Mouse (Mus musculus): ENCODE measurements around the gene Lias. TPM values are rescaled to one million over a fixed set of nuclear protein-coding genes. Genes with fewer than 3 reads are reported as not detected.

Gene Lias
- polyA plus RNA-seq, 1 experiment from 2014 or later, result 51.7 TPM

DNA sequence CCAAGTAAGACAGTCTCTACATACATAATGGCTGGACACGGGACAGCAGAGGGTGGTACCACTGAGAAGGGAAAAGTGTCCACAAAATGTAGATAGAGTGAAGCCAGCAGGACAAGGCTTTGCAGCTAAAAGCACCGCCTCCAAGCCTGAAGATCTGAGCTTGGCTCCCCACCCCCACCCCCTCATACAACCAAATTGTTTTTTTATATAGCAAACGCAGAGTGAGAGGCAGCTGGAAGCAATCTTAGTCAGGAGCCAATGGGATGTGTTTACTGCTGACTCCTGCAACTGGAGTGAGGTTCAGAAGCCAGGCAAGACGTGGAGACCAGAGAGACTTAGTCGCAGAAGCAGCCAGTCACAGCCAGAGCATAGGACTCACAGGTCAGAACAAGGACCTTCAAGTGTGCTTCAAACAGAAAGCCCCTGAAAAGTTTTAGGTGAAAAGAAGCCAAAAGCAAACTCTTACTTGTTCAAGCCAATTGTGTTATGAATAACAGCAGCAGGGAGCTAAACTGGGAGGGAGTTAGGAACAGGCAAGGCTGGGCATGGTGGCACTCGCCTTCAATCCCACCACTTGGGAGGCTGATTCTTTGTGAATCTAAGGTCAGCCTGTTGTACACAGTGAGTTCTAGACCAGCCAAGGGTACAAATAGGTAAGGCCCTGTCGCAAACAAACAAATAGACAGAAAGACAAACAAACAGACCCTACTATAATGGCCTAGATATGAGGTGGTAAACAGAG is 66.0 kb downstream of the Lias start:
- ATAC-seq, result no peak
- Histone ChIP-seq H3K9me3 (replicated peaks) (no peaks in the 10 kb centered on the region), H3K36me3 (no peaks in the 10 kb centered on the region), H3K4me2 (no peak overlapping the region), H3K27me3 (replicated peaks) (no peaks in the 10 kb centered on the region), H3K4me3 (no peak overlapping the region), H3K27ac (no peak overlapping the region), H3K9ac (no peak overlapping the region), H3K4me1 (no peaks in the 10 kb centered on the region)
- 56% methylated on average over 7 of the region's 7 CpGs for WGBS (ENCODE audit: insufficient replicate concordance)

DNA sequence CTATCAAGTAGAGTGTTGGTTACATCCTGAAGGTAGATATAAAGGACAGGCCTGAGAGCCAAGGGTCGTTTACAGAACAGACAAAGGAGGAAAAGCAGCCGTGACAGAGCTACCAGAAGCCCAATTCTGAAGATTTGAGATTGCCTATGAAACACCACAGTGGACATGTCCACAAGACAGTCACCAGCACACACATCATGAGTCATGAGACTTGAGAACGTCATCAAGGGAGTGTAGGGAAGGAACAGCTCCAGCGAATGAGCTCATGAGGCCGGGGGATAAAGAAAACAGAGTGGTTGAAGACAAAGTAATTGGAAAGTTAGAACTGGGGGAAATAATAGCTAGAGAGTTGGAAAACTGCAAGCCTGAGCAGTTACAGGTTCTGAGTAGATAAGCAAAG is 66.5 kb downstream of the Lias start:
- ATAC-seq, result no peak
- no peak overlapping the region for H3K9ac ChIP-seq
- 53% methylated on average over 5 of the region's 5 CpGs for WGBS (ENCODE audit: insufficient replicate concordance)
- H3K4me2 ChIP-seq, result no peak overlapping the region
- no peak overlapping the region for H3K27ac ChIP-seq
- no peaks in the 10 kb centered on the region for H3K4me1 ChIP-seq
- H3K27me3 ChIP-seq (replicated peaks), result no peaks in the 10 kb centered on the region
- no peaks in the 10 kb centered on the region for H3K36me3 ChIP-seq
- H3K4me3 ChIP-seq, result no peak overlapping the region
- no peaks in the 10 kb centered on the region for H3K9me3 ChIP-seq (replicated peaks)

GRCm38 (mm10) chr5:65459454-65459853 is 68.2 kb downstream of the Lias start:
- H3K36me3 ChIP-seq, result no peaks in the 10 kb centered on the region
- no peaks in the 10 kb centered on the region for H3K27me3 ChIP-seq (replicated peaks)
- ATAC-seq, result no peak
- no peak overlapping the region for H3K4me3 ChIP-seq
- no peaks in the 10 kb centered on the region for H3K4me1 ChIP-seq
- H3K27ac ChIP-seq, result no peak overlapping the region
- H3K4me2 ChIP-seq, result no peak overlapping the region
- 76% methylated on average over 3 of the region's 3 CpGs for WGBS (ENCODE audit: insufficient replicate concordance)
- no peaks in the 10 kb centered on the region for H3K9me3 ChIP-seq (replicated peaks)
- no peak overlapping the region for H3K9ac ChIP-seq

Other genes starting within 250 kb of the Lias start
- 1.3 and 2.0 TPM in 2 replicates for gene Wdr19, start 191.8 kb upstream of the Lias start, polyA plus RNA-seq (2016; fragmentation: Nextera tagmentation; extraction: Ambion mirVana)
- 58.1 and 59.3 TPM in 2 replicates for gene Rfc1, start 55.8 kb upstream of the Lias start, polyA plus RNA-seq (2016; fragmentation: Nextera tagmentation; extraction: Ambion mirVana)
- gene Klb, start 43.2 kb upstream of the Lias start, polyA plus RNA-seq (2016; fragmentation: Nextera tagmentation; extraction: Ambion mirVana), result 9.9 and 10.0 TPM in 2 replicates
- 867 and 884 TPM in 2 replicates for gene Rpl9, start 53 bp upstream of the Lias start, polyA plus RNA-seq (2016; fragmentation: Nextera tagmentation; extraction: Ambion mirVana)
- 24.1 and 26.3 TPM in 2 replicates for gene Ugdh, start 44.5 kb downstream of the Lias start, polyA plus RNA-seq (2016; fragmentation: Nextera tagmentation; extraction: Ambion mirVana)
- not detected in 2 replicates for gene Gm43552, start 101.3 kb downstream of the Lias start, polyA plus RNA-seq (2016; fragmentation: Nextera tagmentation; extraction: Ambion mirVana)
- gene Smim14, start 145.7 kb downstream of the Lias start, polyA plus RNA-seq (2016; fragmentation: Nextera tagmentation; extraction: Ambion mirVana), result 45.5 and 47.4 TPM in 2 replicates
- gene Ube2k, start 145.7 kb downstream of the Lias start, polyA plus RNA-seq (2016; fragmentation: Nextera tagmentation; extraction: Ambion mirVana), result 136 and 137 TPM in 2 replicates